Mouse (Mus musculus): ENCODE data around the gene Slc25a39. TPM values are rescaled to one million over a fixed set of nuclear protein-coding genes. Genes with fewer than 3 reads are reported as not detected.

Gene Slc25a39
- total and polyA plus RNA-seq, 3 experiments: 183 to 325 TPM; not detected in 1

- H3K9ac ChIP-seq (ENCODE audit: control insufficient read depth, low read depth, low read length, poor library complexity, severe bottlenecking): no peak overlapping the region
- no peak for TF ChIP-seq ZNF384 (IDR thresholded peaks at IDR 0.05; ENCODE audit: low read depth, low read length)
- H3K4me3 ChIP-seq (ENCODE audit: control insufficient read depth in 1 of 2, insufficient read depth in 1 of 2, low read depth in 2 of 2, low read length in 2 of 2): no peak overlapping the region
- no peak for DNase-seq (ENCODE audit: low read depth, low spot score)
- H3K27ac ChIP-seq (ENCODE audit: control insufficient read depth, low read depth, low read length): no peak overlapping the region
- no peaks in the 10 kb centered on the region for H3K79me2 ChIP-seq (ENCODE audit: control insufficient read depth, insufficient read depth, low read length, poor library complexity)
- H3K9me3 ChIP-seq (replicated peaks; ENCODE audit: insufficient read depth, low read length): no peaks in the 10 kb centered on the region
- H3K36me3 ChIP-seq (ENCODE audit: control insufficient read depth in 1 of 2, insufficient read depth in 2 of 2, low read length in 2 of 2): peaks cover 0 to 19% of the 10 kb centered on the region in 2 experiments; a peak in 2 of 4 replicates
- peaks cover 12 to 14% of the 10 kb centered on the region in 2 experiments for H3K27me3 ChIP-seq (ENCODE audit: control insufficient read depth in 1 of 2, insufficient read depth in 2 of 2, low read length in 2 of 2)
- peaks cover 2 to 17% of the 10 kb centered on the region in 2 experiments for H3K4me1 ChIP-seq (ENCODE audit: control insufficient read depth in 1 of 2, insufficient read depth in 2 of 2, low read length in 2 of 2)
These were observed 16.9 kb upstream of the Slc25a39 start for GRCm38 (mm10) chr11:102424666-102425065.

DNA sequence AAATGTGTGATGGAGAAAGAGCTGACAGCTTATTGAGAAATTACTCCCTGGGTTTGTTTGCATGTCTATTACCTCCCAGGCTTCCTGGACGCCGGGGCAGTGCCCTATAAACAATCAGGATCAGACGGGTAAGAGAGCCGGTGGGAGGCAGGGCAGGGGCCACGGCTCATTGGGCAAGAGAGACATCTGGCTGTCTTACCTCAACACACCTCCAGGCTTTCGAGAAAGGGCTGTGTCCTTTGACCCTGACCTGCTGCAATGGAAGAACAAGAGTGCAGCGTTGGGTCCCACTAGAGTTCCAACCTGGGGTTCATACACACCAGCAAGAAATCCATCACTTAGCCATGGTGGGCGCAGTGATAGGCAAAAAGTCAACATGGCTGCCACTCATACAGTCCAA is 13.8 kb upstream of the Slc25a39 start:
- peaks cover 0 to 10% of the 10 kb centered on the region in 2 experiments; a peak in 1 of 4 replicates for H3K36me3 ChIP-seq (ENCODE audit: control insufficient read depth in 1 of 2, insufficient read depth in 2 of 2, low read length in 2 of 2)
- H3K9me3 ChIP-seq (replicated peaks; ENCODE audit: insufficient read depth, low read length): no peaks in the 10 kb centered on the region
- no peak overlapping the region for H3K27ac ChIP-seq (ENCODE audit: control insufficient read depth, low read depth, low read length)
- H3K9ac ChIP-seq (ENCODE audit: control insufficient read depth, low read depth, low read length, poor library complexity, severe bottlenecking): no peak overlapping the region
- no peak overlapping the region for H3K4me3 ChIP-seq (ENCODE audit: control insufficient read depth in 1 of 2, insufficient read depth in 1 of 2, low read depth in 2 of 2, low read length in 2 of 2)
- no peaks in the 10 kb centered on the region for H3K79me2 ChIP-seq (ENCODE audit: control insufficient read depth, insufficient read depth, low read length, poor library complexity)
- peaks cover 22 to 36% of the 10 kb centered on the region in 2 experiments for H3K27me3 ChIP-seq (ENCODE audit: control insufficient read depth in 1 of 2, insufficient read depth in 2 of 2, low read length in 2 of 2)
- DNase-seq (ENCODE audit: low read depth, low spot score): no peak
- peaks cover 0 to 11% of the 10 kb centered on the region in 2 experiments; a peak in 3 of 4 replicates for H3K4me1 ChIP-seq (ENCODE audit: control insufficient read depth in 1 of 2, insufficient read depth in 2 of 2, low read length in 2 of 2)
- no peak for TF ChIP-seq EP300 (IDR thresholded peaks at IDR 0.05; ENCODE audit: low read depth in 1 of 2, low read length in 2 of 2)
- TF ChIP-seq E2F4 (IDR thresholded peaks at IDR 0.05; ENCODE audit: borderline replicate concordance, low read depth, low read length): no peak
- TF ChIP-seq UBTF (IDR thresholded peaks at IDR 0.05; ENCODE audit: borderline replicate concordance, insufficient read depth, low read depth, low read length): no peak
- no peak for TF ChIP-seq KAT2A (conservative IDR thresholded peaks at IDR 0.05; ENCODE audit: low read depth, low read length)
- TF ChIP-seq TCF12 (IDR thresholded peaks at IDR 0.05; ENCODE audit: low read depth, low read length): no peak
- TF ChIP-seq RAD21 (IDR thresholded peaks at IDR 0.05; ENCODE audit: low read depth, low read length): no peak
- TF ChIP-seq MAX (IDR thresholded peaks at IDR 0.05; ENCODE audit: low read length): no peak

DNA sequence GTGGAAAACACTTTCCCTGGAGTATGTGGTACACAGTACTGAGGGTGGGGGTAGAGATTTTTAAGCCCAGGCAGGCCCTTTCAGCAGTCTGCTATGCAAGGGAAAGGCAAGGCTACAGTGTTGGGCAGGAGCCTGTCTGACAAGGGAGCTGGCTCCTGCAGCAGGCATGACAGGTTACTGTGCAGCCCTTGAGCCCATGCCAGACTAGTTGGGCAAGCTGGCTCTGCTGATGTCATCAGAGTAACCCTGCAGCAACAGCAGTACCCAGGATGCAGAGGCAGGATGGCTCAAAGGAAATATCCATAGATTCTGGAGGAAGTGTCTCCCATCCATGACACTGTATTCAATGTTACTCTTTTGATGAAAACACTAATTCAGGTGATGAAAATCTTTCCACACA is 11.1 kb upstream of the Slc25a39 start:
- Histone ChIP-seq H3K27me3 (ENCODE audit: control insufficient read depth in 1 of 2, insufficient read depth in 2 of 2, low read length in 2 of 2) (peaks cover 22 to 50% of the 10 kb centered on the region in 2 experiments), H3K4me1 (ENCODE audit: control insufficient read depth in 1 of 2, insufficient read depth in 2 of 2, low read length in 2 of 2) (no peaks in the 10 kb centered on the region), H3K9ac (ENCODE audit: control insufficient read depth, low read depth, low read length, poor library complexity, severe bottlenecking) (no peak overlapping the region), H3K36me3 (ENCODE audit: control insufficient read depth in 1 of 2, insufficient read depth in 2 of 2, low read length in 2 of 2) (no peaks in the 10 kb centered on the region), H3K79me2 (ENCODE audit: control insufficient read depth, insufficient read depth, low read length, poor library complexity) (no peaks in the 10 kb centered on the region), H3K9me3 (replicated peaks; ENCODE audit: insufficient read depth, low read length) (no peaks in the 10 kb centered on the region), H3K4me3 (ENCODE audit: control insufficient read depth in 1 of 2, insufficient read depth in 1 of 2, low read depth in 2 of 2, low read length in 2 of 2) (no peak overlapping the region), H3K27ac (ENCODE audit: control insufficient read depth, low read depth, low read length) (no peak overlapping the region)
- DNase-seq (ENCODE audit: low read depth, low spot score): no peak
- TF ChIP-seq UBTF (IDR thresholded peaks at IDR 0.05; ENCODE audit: borderline replicate concordance, insufficient read depth, low read depth, low read length) (no peak), HCFC1 (IDR thresholded peaks at IDR 0.05; ENCODE audit: low read depth, low read length) (no peak), NRF1 (IDR thresholded peaks at IDR 0.05; ENCODE audit: insufficient read depth, low read depth, low read length, poor library complexity, severe bottlenecking) (no peak), SMC3 (IDR thresholded peaks at IDR 0.05; ENCODE audit: low read depth, low read length) (no peak), ETS1 (IDR thresholded peaks at IDR 0.05; ENCODE audit: low read depth, low read length) (no peak), CHD1 (IDR thresholded peaks at IDR 0.05; ENCODE audit: low read depth, low read length) (no peak), MYB (IDR thresholded peaks at IDR 0.05; ENCODE audit: low read depth, low read length) (no peak), ZNF384 (IDR thresholded peaks at IDR 0.05; ENCODE audit: low read depth, low read length) (no peak), ZKSCAN1 (IDR thresholded peaks at IDR 0.05; ENCODE audit: low read depth, low read length) (no peak), KAT2A (conservative IDR thresholded peaks at IDR 0.05; ENCODE audit: low read depth, low read length) (no peak)

All from MEL (cell line).